ENCODE assay signal across 16 mouse cellular contexts in the genomic region with DNA sequence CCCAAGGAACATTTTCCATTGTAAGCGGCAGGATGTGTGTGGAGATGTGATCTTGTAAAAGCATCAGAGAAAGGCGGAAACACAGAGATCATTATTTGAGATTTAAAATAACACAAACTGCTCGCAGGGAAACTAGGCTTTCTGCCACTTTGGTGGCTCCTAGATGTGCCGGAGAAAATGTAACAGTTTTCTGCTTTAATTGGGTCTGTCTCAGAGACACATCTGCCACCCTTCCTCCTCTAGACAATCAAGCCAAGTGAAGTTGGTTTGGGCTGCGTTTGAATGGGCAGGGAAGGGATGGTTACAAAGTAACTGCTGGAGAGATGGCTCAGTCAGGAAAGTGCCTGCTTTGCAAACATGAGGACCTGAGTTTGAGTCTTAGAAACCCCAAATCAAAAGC.
DNase-seq lines count a peak whose midpoint lies in the region; ATAC-seq and TF ChIP-seq lines count a peak whose summit lies in the region.
"Had no signal": no experiment of that assay in that cellular context is flagged by ENCODE, and none has a peak within 500 bp of the region (broad histone marks: within the 10 kb centered on the region; RNA-seq: fewer than 3 reads in every experiment).

No protein-coding gene starts in this region.

- 64% methylated on average over 5 of the region's 5 CpGs for WGBS in kidney, postnatal 0 days

- H3K9ac ChIP-seq in kidney, postnatal 0 days (ENCODE audit: low read depth, low read length): no peak overlapping the region
- H3K9ac ChIP-seq: embryonic facial prominence, embryonic 12.5 days; heart, embryonic 15.5 days; lung, embryonic 14.5 days; midbrain, embryonic 12.5 days; neural tube, embryonic 13.5 days had no signal

- peak; percentile 13 for DNase-seq in kidney, postnatal 0 days (ENCODE audit: low spot score)
- DNase-seq in kidney, postnatal 25 days: no peak
- peak; percentile 30 to 44 for DNase-seq in frontal cortex, postnatal 14 days (ENCODE audit: low spot score in 2 of 2)
- DNase-seq in layer of hippocampus, postnatal 14 days (ENCODE audit: low spot score in 2 of 2): peak; percentile 24 to 54
- peak; percentile 53 for DNase-seq in right cerebral cortex, postnatal 25 days
- DNase-seq in spleen, adult 18-20 months: no peak
- DNase-seq in spleen, postnatal 14 days (ENCODE audit: low spot score in 2 of 2): no peak
- DNase-seq: adrenal gland, postnatal 25 days; cerebellum, adult 9-10 months; lung, embryonic 14.5 days; thymus, postnatal 36 days had no signal

- no peak for TF ChIP-seq CTCF in kidney, postnatal 0 days (IDR thresholded peaks at IDR 0.05; ENCODE audit: low read depth)

- no peak overlapping the region for H3K4me2 ChIP-seq in kidney, postnatal 0 days (ENCODE audit: low read length)
- H3K4me2 ChIP-seq: embryonic facial prominence, embryonic 12.5 days; heart, embryonic 15.5 days; lung, embryonic 14.5 days; midbrain, embryonic 12.5 days; neural tube, embryonic 13.5 days had no signal

- ATAC-seq in kidney, postnatal 0 days (replicated peaks; ENCODE audit: low FRiP score, low read depth): no peak

- H3K9me3 ChIP-seq in kidney, postnatal 0 days (replicated peaks; ENCODE audit: low read length): no peaks in the 10 kb centered on the region
- H3K9me3 ChIP-seq: heart, embryonic 15.5 days; midbrain, embryonic 12.5 days had no signal

- H3K4me3 ChIP-seq in kidney, postnatal 0 days (replicated peaks; ENCODE audit: low read depth, low read length): no peak overlapping the region
- H3K4me3 ChIP-seq: embryonic facial prominence, embryonic 12.5 days; heart, embryonic 15.5 days; midbrain, embryonic 12.5 days; neural tube, embryonic 13.5 days had no signal

- H3K27ac ChIP-seq in kidney, postnatal 0 days: no peak overlapping the region
- H3K27ac ChIP-seq: embryonic facial prominence, embryonic 12.5 days; heart, embryonic 15.5 days; midbrain, embryonic 12.5 days; neural tube, embryonic 13.5 days had no signal

- no peaks in the 10 kb centered on the region for H3K27me3 ChIP-seq in kidney, postnatal 0 days (ENCODE audit: insufficient read depth, low read length)
- H3K27me3 ChIP-seq: CH12.LX; embryonic facial prominence, embryonic 12.5 days; heart, embryonic 15.5 days; midbrain, embryonic 12.5 days; neural tube, embryonic 13.5 days had no signal

- no peaks in the 10 kb centered on the region for H3K4me1 ChIP-seq in kidney, postnatal 0 days (replicated peaks; ENCODE audit: insufficient read depth, low read length)
- H3K4me1 ChIP-seq: embryonic facial prominence, embryonic 12.5 days; heart, embryonic 15.5 days; midbrain, embryonic 12.5 days; neural tube, embryonic 13.5 days had no signal

- 0 out of 2 replicates have a peak, but pooled peaks cover 3% of the 10 kb centered on the region for H3K36me3 ChIP-seq in kidney, postnatal 0 days (ENCODE audit: insufficient read depth, low read length)
- H3K36me3 ChIP-seq: embryonic facial prominence, embryonic 12.5 days; heart, embryonic 15.5 days; midbrain, embryonic 12.5 days; neural tube, embryonic 13.5 days had no signal

Comparison
In these comparisons a context has a peak if more than half of its experiments do, and no peak if none do; other contexts are left out.
1. DNase-seq: peak in kidney, postnatal 0 days (single experiment), frontal cortex, postnatal 14 days (2 of 2), layer of hippocampus, postnatal 14 days (2 of 2) and right cerebral cortex, postnatal 25 days (single experiment); none in kidney, postnatal 25 days (0 of 2), spleen, adult 18-20 months (0 of 2) and spleen, postnatal 14 days (0 of 2).